Comparison of ENCODE assay signal across 8 mouse cellular contexts in the genomic region with DNA sequence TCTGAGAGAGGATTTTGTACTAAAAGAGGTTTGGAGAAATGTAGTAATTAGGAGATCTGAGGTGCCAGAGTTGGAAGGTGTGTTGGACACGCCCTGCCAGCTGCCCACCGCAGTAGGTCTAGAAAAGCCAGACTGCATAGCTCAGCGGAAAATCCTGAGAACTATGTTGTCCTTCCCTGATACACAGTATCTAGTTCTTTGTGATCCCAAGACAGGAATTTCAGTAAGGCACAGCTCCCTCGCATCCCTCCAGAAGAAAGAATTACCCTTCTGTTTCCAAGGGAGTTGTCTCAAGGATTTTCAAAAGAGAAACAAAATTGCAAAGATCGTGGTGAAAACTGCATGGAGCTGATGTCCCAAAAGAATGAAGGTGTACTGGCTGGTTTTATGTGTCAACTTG. TPM values are rescaled to one million over a fixed set of nuclear protein-coding genes. Genes with fewer than 3 reads are reported as not detected.
DNase-seq lines count a peak whose midpoint lies in the region; ATAC-seq and TF ChIP-seq lines count a peak whose summit lies in the region.

No protein-coding gene starts in this region.

- no peak for TF ChIP-seq CTCF in thymus, adult 2 months (IDR thresholded peaks at IDR 0.05; ENCODE audit: borderline replicate concordance, control insufficient read depth, extremely low read depth, insufficient read depth, low read length, poor library complexity)
- TF ChIP-seq CTCF in liver, embryonic 14.5 days (IDR thresholded peaks at IDR 0.05; ENCODE audit: low read depth), result no peak

- H3K27me3 ChIP-seq in thymus, adult 2 months (ENCODE audit: control insufficient read depth, insufficient read depth, low read length), result no peaks in the 10 kb centered on the region
- H3K27me3 ChIP-seq in liver, embryonic 14.5 days (ENCODE audit: control insufficient read depth, insufficient read depth, low read length), result no peaks in the 10 kb centered on the region

- TF ChIP-seq POLR2A in thymus, adult 2 months (IDR thresholded peaks at IDR 0.05; ENCODE audit: control insufficient read depth, extremely low read depth, insufficient read depth, low read length, poor library complexity), result no peak

- peak; percentile 56 for DNase-seq in cerebellum, adult 11-12 months
- DNase-seq in thymus, adult 2 months, result peak; percentile 24
- no peak for DNase-seq in thymus, postnatal 0 days (ENCODE audit: low spot score)
- DNase-seq in liver, embryonic 14.5 days (ENCODE audit: low read depth in 3 of 3, low spot score in 3 of 3), result no peak
- DNase-seq in urinary bladder, postnatal 14 days (ENCODE audit: low spot score), result no peak
- DNase-seq in spleen, adult 18-20 months, result no peak

- H3K4me2 ChIP-seq in liver, embryonic 14.5 days (ENCODE audit: low read depth), result peak overlapping the region; percentile 96

- H3K4me3 ChIP-seq in thymus, adult 2 months (ENCODE audit: control insufficient read depth, insufficient read depth, low read length), result peak overlapping the region; percentile 18; the same call in 1 of the 2 replicates
- peak overlapping the region; percentile 64 to 98 for H3K4me3 ChIP-seq in liver, embryonic 14.5 days (ENCODE audit: insufficient read depth in 1 of 2, low read depth in 2 of 2, low read length in 2 of 2)

- peaks cover 30% of the 10 kb centered on the region for H3K36me3 ChIP-seq in thymus, adult 2 months (ENCODE audit: control insufficient read depth, insufficient read depth, low read length)
- H3K36me3 ChIP-seq in liver, embryonic 14.5 days (replicated peaks; ENCODE audit: control insufficient read depth, insufficient read depth, low read depth), result peaks cover 33% of the 10 kb centered on the region

- WGBS in thymus, adult 2 months, result 5% methylated on average over 5 of the region's 5 CpGs
- 2% methylated on average over 5 of the region's 5 CpGs for WGBS in liver, embryonic 14.5 days (ENCODE audit: insufficient replicate concordance)

- H3K9me3 ChIP-seq in liver, embryonic 14.5 days (ENCODE audit: control insufficient read depth, low read length), result no peaks in the 10 kb centered on the region

- H3K27ac ChIP-seq in thymus, adult 2 months (ENCODE audit: control insufficient read depth, insufficient read depth, low read length), result peak overlapping the region; percentile 44; the same call in 1 of the 2 replicates
- peak overlapping the region; percentile 96 for H3K27ac ChIP-seq in liver, embryonic 14.5 days

- peak overlapping the region; percentile 100 for H3K9ac ChIP-seq in liver, embryonic 14.5 days (replicated peaks)

- peaks cover 27% of the 10 kb centered on the region for H3K4me1 ChIP-seq in thymus, adult 2 months (replicated peaks; ENCODE audit: control insufficient read depth, insufficient read depth, low read length)
- peaks cover 45 to 48% of the 10 kb centered on the region in 2 experiments for H3K4me1 ChIP-seq in liver, embryonic 14.5 days (replicated peaks; ENCODE audit: control insufficient read depth in 2 of 2, insufficient read depth in 2 of 2, low read length in 1 of 2)

- no peak for ATAC-seq in cerebellum, adult (ENCODE audit: insufficient number of reproducible peaks, low FRiP score, low TSS enrichment)
- no peak for ATAC-seq in liver, embryonic 14.5 days (ENCODE audit: insufficient read depth)
- no peak for ATAC-seq in megakaryocyte-erythroid progenitor cell, adult 5-6 weeks (replicated peaks; ENCODE audit: low FRiP score, low TSS enrichment, poor library complexity, severe bottlenecking)

- no peak; the same call in 1 of the 2 replicates for TF ChIP-seq EP300 in liver, embryonic 14.5 days (IDR thresholded peaks at IDR 0.05; ENCODE audit: low read depth)

RNA-seq across cellular contexts. Expression of a gene that starts 0.5 kb away (rescaled TPM):
- polyA plus RNA-seq in thymus, adult 2 months (2012; rRNA removed), result 1,522 and 2,049 TPM in 2 replicates
- polyA plus RNA-seq in thymus, postnatal 0 days (2015; fragmentation: Nextera tagmentation; extraction: Ambion mirVana), result 942 and 997 TPM in 2 replicates
- 460 and 467 TPM in 2 replicates for polyA plus RNA-seq in liver, embryonic 14.5 days (2012; rRNA removed)
- 330 and 363 TPM in 2 replicates for polyA plus RNA-seq in liver, embryonic 14.5 days (2014; fragmentation: Nextera tagmentation; extraction: Ambion mirVana)
- 823 and 947 TPM in 2 replicates for total RNA-seq in megakaryocyte-erythroid progenitor cell, adult 5-6 weeks (2014; fragmentation: Nextera tagmentation)
- 678 and 844 TPM in 2 replicates for total RNA-seq in megakaryocyte-erythroid progenitor cell, adult 5-6 weeks (2017)

RNA-seq across cellular contexts. Expression of a gene that starts 2.7 kb away (rescaled TPM):
- polyA plus RNA-seq in thymus, adult 2 months (2012; rRNA removed), result 17.4 and 22.4 TPM in 2 replicates
- polyA plus RNA-seq in thymus, postnatal 0 days (2015; fragmentation: Nextera tagmentation; extraction: Ambion mirVana), result 6.7 TPM in 2 replicates
- polyA plus RNA-seq in liver, embryonic 14.5 days (2012; rRNA removed), result 9.2 and 10.0 TPM in 2 replicates
- 6.3 and 9.1 TPM in 2 replicates for polyA plus RNA-seq in liver, embryonic 14.5 days (2014; fragmentation: Nextera tagmentation; extraction: Ambion mirVana)
- total RNA-seq in megakaryocyte-erythroid progenitor cell, adult 5-6 weeks (2014; fragmentation: Nextera tagmentation), result 71.8 and 74.8 TPM in 2 replicates
- 18.4 and 19.8 TPM in 2 replicates for total RNA-seq in megakaryocyte-erythroid progenitor cell, adult 5-6 weeks (2017)

RNA-seq across cellular contexts. Expression of a gene that starts 15.5 kb away (rescaled TPM):
- 62.4 and 70.4 TPM in 2 replicates for polyA plus RNA-seq in thymus, adult 2 months (2012; rRNA removed)
- polyA plus RNA-seq in thymus, postnatal 0 days (2015; fragmentation: Nextera tagmentation; extraction: Ambion mirVana), result 88.3 and 93.1 TPM in 2 replicates
- 22.4 and 34.7 TPM in 2 replicates for polyA plus RNA-seq in liver, embryonic 14.5 days (2012; rRNA removed)
- polyA plus RNA-seq in liver, embryonic 14.5 days (2014; fragmentation: Nextera tagmentation; extraction: Ambion mirVana), result 27.8 and 29.2 TPM in 2 replicates
- total RNA-seq in megakaryocyte-erythroid progenitor cell, adult 5-6 weeks (2014; fragmentation: Nextera tagmentation), result 68.3 and 99.7 TPM in 2 replicates
- total RNA-seq in megakaryocyte-erythroid progenitor cell, adult 5-6 weeks (2017), result 73.0 and 82.4 TPM in 2 replicates

RNA-seq across cellular contexts. Expression of a gene that starts 17.1 kb away (rescaled TPM):
- 6.2 and 6.4 TPM in 2 replicates for polyA plus RNA-seq in thymus, adult 2 months (2012; rRNA removed)
- polyA plus RNA-seq in thymus, postnatal 0 days (2015; fragmentation: Nextera tagmentation; extraction: Ambion mirVana), result 18.1 and 19.0 TPM in 2 replicates
- polyA plus RNA-seq in liver, embryonic 14.5 days (2012; rRNA removed), result 10.2 and 11.0 TPM in 2 replicates
- polyA plus RNA-seq in liver, embryonic 14.5 days (2014; fragmentation: Nextera tagmentation; extraction: Ambion mirVana), result 11.6 and 13.2 TPM in 2 replicates
- total RNA-seq in megakaryocyte-erythroid progenitor cell, adult 5-6 weeks (2014; fragmentation: Nextera tagmentation), result 9.4 and 18.1 TPM in 2 replicates
- total RNA-seq in megakaryocyte-erythroid progenitor cell, adult 5-6 weeks (2017), result 16.1 and 18.2 TPM in 2 replicates

RNA-seq across cellular contexts. Expression of a gene that starts 22.5 kb away (rescaled TPM):
- 82.8 and 111 TPM in 2 replicates for polyA plus RNA-seq in thymus, adult 2 months (2012; rRNA removed)
- polyA plus RNA-seq in thymus, postnatal 0 days (2015; fragmentation: Nextera tagmentation; extraction: Ambion mirVana), result 53.7 and 59.1 TPM in 2 replicates
- polyA plus RNA-seq in liver, embryonic 14.5 days (2012; rRNA removed), result 15.6 and 18.2 TPM in 2 replicates
- polyA plus RNA-seq in liver, embryonic 14.5 days (2014; fragmentation: Nextera tagmentation; extraction: Ambion mirVana), result 20.1 and 22.4 TPM in 2 replicates
- 27.0 and 32.4 TPM in 2 replicates for total RNA-seq in megakaryocyte-erythroid progenitor cell, adult 5-6 weeks (2014; fragmentation: Nextera tagmentation)
- 15.0 and 26.4 TPM in 2 replicates for total RNA-seq in megakaryocyte-erythroid progenitor cell, adult 5-6 weeks (2017)

Comparison
In these comparisons a context has a peak if more than half of its experiments do, and no peak if none do; other contexts are left out.
1. DNase-seq: peak in cerebellum, adult 11-12 months (single experiment) and thymus, adult 2 months (single experiment); none in thymus, postnatal 0 days (single experiment), liver, embryonic 14.5 days (0 of 3), urinary bladder, postnatal 14 days (single experiment) and spleen, adult 18-20 months (0 of 2).